Mouse (Mus musculus): ENCODE results near the gene Asphd2. TPM values are rescaled to one million over a fixed set of nuclear protein-coding genes. Genes with fewer than 3 reads are reported as not detected.

The Asphd2 gene
- polyA plus RNA-seq, 1 experiment, result not detected

DNA sequence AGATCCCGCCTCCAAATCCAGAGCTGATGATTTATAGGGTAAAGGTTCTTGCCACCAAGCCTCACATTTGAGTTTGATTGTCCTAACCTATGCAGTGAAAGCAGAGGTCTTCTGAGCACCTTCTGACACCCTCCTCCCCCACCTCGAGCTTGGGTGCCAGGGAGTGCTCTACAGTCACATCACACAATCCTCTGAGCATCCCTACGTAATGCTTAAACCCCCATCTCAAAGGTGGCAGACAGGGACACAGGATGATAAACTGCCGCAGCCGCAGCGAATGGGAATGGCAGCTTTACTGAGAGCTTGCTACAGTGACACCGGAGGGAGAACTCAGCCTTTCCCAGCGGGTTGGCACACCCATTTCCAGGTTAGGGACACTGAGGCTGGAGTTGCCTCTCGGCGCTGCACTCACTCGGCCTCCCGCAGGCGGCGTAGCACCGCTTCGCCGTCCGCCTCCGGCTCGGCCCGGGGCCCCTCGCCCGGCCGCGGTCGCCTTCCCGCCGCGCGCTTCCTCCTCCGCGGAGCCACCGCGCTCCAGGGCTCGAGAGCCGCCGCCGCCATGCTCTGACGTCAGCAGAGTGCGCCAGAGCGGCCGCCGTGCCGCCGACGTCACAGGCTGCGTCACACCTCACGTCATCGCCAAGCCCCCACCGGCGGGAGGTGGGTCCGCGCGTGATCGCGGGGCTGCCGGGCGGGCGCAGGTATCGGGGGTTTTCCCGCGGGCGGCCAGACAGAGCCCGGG, 52.0 kb downstream of the Asphd2 start, which contains the start of the genes Srrd and Hps4:
TSS of gene Srrd (minus strand) at position 578 of the 742 bp plus-strand sequence.
TSS of gene Hps4 (plus strand) at position 621 of the 742 bp plus-strand sequence.
- TF ChIP-seq GATA1 (IDR thresholded peaks at IDR 0.05; ENCODE audit: low read length), result no peak

DNA sequence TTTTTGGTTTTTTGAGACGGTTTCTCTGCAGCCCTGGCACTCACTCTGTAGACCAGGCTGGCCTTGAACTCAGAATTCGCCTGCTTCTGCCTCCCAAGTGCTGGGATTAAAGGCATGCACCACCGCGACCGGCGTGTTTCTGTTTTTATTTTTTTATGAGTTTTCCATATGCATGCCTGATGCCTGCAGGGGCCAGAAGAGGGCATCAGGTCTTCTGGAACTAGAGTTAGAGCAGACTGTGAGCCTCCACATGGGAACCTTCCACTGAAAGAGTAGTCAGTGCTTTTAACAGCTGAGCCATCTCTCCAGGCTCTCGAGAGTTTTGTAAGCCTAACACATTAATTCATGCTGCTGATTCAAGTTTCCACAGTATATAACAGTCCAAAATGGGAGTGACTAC, 55.5 kb downstream of the Asphd2 start:
- no peak for TF ChIP-seq GATA1 (IDR thresholded peaks at IDR 0.05; ENCODE audit: low read length)

- TF ChIP-seq GATA1 (IDR thresholded peaks at IDR 0.05; ENCODE audit: low read length), result no peak
These were observed 57.7 kb downstream of the Asphd2 start for GRCm38 (mm10) chr5:112337004-112337403.

DNA sequence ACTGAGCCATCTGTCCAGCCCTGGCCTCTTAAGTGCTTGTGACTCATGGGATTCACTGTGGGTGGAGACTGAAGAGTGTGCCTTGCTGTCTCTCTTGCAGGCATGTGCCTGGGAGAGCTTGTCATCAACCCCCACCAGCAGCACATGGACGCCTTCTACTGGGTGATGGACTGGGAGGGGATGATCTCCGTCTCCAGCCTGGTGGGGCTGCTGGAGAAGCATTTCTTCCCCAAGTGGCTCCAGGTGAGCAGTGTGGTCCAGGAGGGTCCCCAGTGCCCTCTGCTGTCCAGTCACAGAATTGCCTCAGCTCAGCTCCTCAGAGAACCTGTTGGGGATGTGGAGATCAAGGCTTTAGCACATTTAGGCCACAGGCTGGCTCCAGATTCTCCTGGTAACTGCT, 59.2 kb downstream of the Asphd2 start:
- no peak for TF ChIP-seq GATA1 (IDR thresholded peaks at IDR 0.05; ENCODE audit: low read length)

Other genes starting within 250 kb of the Asphd2 start
- 0.39 and 0.51 TPM in 2 replicates for gene Cryba4, start 142.3 kb downstream of the Asphd2 start, polyA plus RNA-seq (2012)
- gene Crybb1, start 139.1 kb downstream of the Asphd2 start, polyA plus RNA-seq (2012), result 0.18 and 0.51 TPM in 2 replicates
- gene Tpst2, start 118.2 kb downstream of the Asphd2 start, polyA plus RNA-seq (2012), result 110 and 149 TPM in 2 replicates
- gene Tfip11, start 68.5 kb downstream of the Asphd2 start, polyA plus RNA-seq (2012), result 67.1 and 67.3 TPM in 2 replicates
- gene Srrd, start 51.8 kb downstream of the Asphd2 start, polyA plus RNA-seq (2012), result 19.2 and 29.8 TPM in 2 replicates
- 30.6 and 52.1 TPM in 2 replicates for gene Hps4, start 51.8 kb downstream of the Asphd2 start, polyA plus RNA-seq (2012)
- gene Gm6583, start 38.8 kb downstream of the Asphd2 start, polyA plus RNA-seq (2012), result not detected in 2 replicates
- gene Gm6588, start 54.6 kb upstream of the Asphd2 start, polyA plus RNA-seq (2012), result not detected in 2 replicates
- not detected in 2 replicates for gene Sez6l, start 182.3 kb upstream of the Asphd2 start, polyA plus RNA-seq (2012)

Data from G1E-ER4 (cell line).